Mouse (Mus musculus): ENCODE measurements around the gene C1qtnf1. TPM values are rescaled to one million over a fixed set of nuclear protein-coding genes. Genes with fewer than 3 reads are reported as not detected.
A peak's percentile ranks its signal among the peaks of the same experiment; 100 is the strongest.

The C1qtnf1 gene
- polyA plus RNA-seq, 1 experiment from 2014 or later, result 3.3 TPM

DNA sequence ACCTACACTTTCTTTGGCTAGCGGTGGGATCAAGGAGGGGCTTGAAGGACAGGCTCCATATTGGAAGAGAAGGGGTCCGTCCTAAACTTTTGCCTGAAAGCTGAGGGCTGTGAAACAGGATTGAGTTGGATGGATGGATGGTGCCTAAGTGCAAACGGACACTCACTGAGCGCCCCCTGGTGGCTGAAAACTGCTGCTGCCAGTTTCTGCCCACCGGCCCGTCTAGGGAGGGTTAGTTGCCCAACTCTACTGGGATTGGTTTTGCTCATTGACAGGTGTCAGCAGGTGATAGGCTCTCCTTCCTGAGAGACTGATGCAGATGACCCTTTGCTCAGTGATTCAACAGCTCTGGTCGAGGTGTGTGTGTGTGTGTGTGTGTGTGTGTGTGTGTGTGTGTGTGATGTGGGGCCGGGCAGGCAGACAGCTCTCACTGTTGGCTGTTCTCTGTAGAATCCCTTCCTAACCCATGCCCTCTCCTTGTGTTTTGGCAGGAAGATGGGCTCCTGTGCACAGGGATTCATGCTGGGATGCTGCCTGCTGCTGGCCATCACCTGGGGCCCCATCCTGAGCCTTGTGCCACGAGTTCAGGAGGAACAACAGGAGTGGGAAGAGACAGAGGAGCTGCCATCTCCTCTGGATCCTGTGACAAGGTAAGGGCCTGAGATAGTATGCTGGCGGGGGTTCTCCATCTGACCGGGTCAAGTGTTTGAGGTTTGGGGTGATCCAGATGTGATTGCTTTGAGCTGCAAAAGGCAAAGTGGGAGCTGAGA, 15.4 kb downstream of the C1qtnf1 start:
- no peak for ATAC-seq
- Histone ChIP-seq H3K27me3 (replicated peaks; ENCODE audit: control insufficient read depth, insufficient read depth, low read length) (no peaks in the 10 kb centered on the region), H3K4me3 (replicated peaks; ENCODE audit: low read length) (no peak overlapping the region), H3K4me1 (replicated peaks; ENCODE audit: control insufficient read depth, insufficient read depth, low read length) (peaks cover 11% of the 10 kb centered on the region), H3K27ac (ENCODE audit: low read length) (no peak overlapping the region), H3K4me2 (ENCODE audit: low read length) (no peak overlapping the region), H3K9ac (replicated peaks; ENCODE audit: low read depth, low read length) (no peak overlapping the region), H3K36me3 (ENCODE audit: control insufficient read depth, insufficient read depth) (no peaks in the 10 kb centered on the region), H3K9me3 (ENCODE audit: control insufficient read depth, low read length) (no peaks in the 10 kb centered on the region)
- WGBS, result 35% methylated on average over 11 of the region's 11 CpGs

DNA sequence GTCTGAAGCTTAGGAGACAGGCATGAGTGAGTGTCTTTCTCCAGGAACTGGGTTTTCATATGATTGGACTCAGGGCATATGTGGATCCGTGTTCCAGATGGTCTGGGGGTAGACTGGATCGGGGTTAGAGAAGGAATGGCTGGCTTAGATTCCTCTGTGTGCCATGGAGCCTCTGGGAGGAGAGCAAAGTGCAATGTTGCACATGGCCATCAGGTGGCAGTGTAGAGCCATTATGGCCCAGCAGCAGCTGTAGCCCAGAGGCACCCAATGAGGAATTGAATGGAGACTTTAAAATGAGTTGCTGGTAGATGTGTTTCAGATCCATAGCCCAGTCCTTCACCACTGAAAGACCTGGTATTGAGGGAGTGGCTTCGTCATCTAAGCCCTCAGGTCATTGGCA, 17.8 kb downstream of the C1qtnf1 start:
- H3K9me3 ChIP-seq (ENCODE audit: control insufficient read depth, low read length), result no peaks in the 10 kb centered on the region
- 13% methylated on average over 3 of the region's 3 CpGs for WGBS
- peak; percentile 85 for ATAC-seq
- H3K4me2 ChIP-seq (ENCODE audit: low read length), result no peak overlapping the region
- no peaks in the 10 kb centered on the region for H3K27me3 ChIP-seq (replicated peaks; ENCODE audit: control insufficient read depth, insufficient read depth, low read length)
- no peak overlapping the region for H3K27ac ChIP-seq (ENCODE audit: low read length)
- H3K36me3 ChIP-seq (ENCODE audit: control insufficient read depth, insufficient read depth), result no peaks in the 10 kb centered on the region
- no peak overlapping the region for H3K4me3 ChIP-seq (replicated peaks; ENCODE audit: low read length)
- H3K9ac ChIP-seq (replicated peaks; ENCODE audit: low read depth, low read length), result no peak overlapping the region
- no peaks in the 10 kb centered on the region for H3K4me1 ChIP-seq (replicated peaks; ENCODE audit: control insufficient read depth, insufficient read depth, low read length)

DNA sequence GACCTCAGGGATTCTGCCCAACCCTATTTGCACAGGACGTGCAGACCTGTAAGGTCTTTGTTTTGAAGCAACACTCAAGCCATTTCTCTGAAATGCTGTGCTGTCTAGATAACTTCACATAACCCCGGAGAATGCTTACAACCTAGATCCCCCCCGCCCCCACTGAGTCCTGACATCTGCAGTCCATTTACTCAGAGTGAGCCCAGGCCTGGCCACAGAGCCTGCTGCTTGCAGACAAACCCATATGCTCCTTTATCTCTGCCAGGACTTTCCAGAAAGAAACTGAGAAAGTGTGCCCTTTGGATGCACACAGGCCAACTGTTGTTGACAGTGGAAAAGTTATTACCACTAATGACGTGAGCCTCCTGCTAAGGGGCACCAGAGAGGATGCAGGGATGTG, 19.3 kb downstream of the C1qtnf1 start:
- 66% methylated on average over 4 of the region's 4 CpGs for WGBS
- Histone ChIP-seq H3K36me3 (ENCODE audit: control insufficient read depth, insufficient read depth) (no peaks in the 10 kb centered on the region), H3K9ac (replicated peaks; ENCODE audit: low read depth, low read length) (no peak overlapping the region), H3K4me3 (replicated peaks; ENCODE audit: low read length) (no peak overlapping the region), H3K27ac (ENCODE audit: low read length) (no peak overlapping the region), H3K9me3 (ENCODE audit: control insufficient read depth, low read length) (no peaks in the 10 kb centered on the region), H3K4me2 (ENCODE audit: low read length) (no peak overlapping the region), H3K27me3 (replicated peaks; ENCODE audit: control insufficient read depth, insufficient read depth, low read length) (no peaks in the 10 kb centered on the region), H3K4me1 (replicated peaks; ENCODE audit: control insufficient read depth, insufficient read depth, low read length) (no peaks in the 10 kb centered on the region)
- ATAC-seq, result no peak

DNA sequence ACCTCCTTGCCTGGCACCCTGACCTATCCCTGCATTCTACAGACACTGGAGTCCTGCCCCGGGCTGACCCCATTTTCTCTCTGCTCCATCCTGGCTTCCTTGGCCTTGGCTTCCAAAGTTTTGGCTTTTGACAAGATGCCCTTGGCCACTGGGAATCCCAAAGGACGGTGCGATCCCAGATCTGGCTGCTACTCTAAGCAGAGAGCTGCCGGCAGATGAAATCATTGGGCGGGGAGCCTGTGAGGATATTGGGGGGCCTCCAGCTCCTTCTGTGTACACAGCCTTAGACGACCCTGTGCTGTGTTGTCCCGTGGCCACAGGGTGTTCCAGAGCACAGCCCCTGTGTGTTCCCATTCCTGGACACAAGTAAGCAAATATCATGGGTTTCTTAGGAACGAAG, 20.4 kb downstream of the C1qtnf1 start:
- Histone ChIP-seq H3K36me3 (ENCODE audit: control insufficient read depth, insufficient read depth) (no peaks in the 10 kb centered on the region), H3K4me2 (ENCODE audit: low read length) (no peak overlapping the region), H3K4me1 (replicated peaks; ENCODE audit: control insufficient read depth, insufficient read depth, low read length) (no peaks in the 10 kb centered on the region), H3K4me3 (replicated peaks; ENCODE audit: low read length) (no peak overlapping the region), H3K27me3 (replicated peaks; ENCODE audit: control insufficient read depth, insufficient read depth, low read length) (no peaks in the 10 kb centered on the region), H3K27ac (ENCODE audit: low read length) (no peak overlapping the region), H3K9ac (replicated peaks; ENCODE audit: low read depth, low read length) (no peak overlapping the region), H3K9me3 (ENCODE audit: control insufficient read depth, low read length) (no peaks in the 10 kb centered on the region)
- WGBS, result 82% methylated on average over 8 of the region's 8 CpGs
- ATAC-seq, result no peak

DNA sequence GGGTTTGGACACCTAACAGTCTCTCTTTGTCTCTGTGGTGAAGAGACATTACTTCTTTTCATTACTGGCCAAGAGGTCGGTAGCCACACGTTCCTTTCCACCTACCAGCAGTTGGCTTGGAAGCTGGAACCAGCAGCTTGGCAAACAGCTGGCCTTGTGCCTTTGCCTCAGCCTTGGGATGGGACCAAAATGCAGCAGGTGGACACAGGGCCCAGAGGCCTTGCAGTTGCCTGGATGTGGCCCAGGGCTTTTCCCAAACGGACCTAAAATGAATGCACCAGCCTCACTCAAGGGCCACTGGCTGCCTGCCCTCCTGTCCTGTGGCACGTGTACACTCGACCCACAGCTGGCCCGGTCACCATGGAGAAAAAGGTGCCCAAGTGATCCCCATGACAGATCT, 23.2 kb downstream of the C1qtnf1 start:
- 85% methylated on average over 6 of the region's 6 CpGs for WGBS

DNA sequence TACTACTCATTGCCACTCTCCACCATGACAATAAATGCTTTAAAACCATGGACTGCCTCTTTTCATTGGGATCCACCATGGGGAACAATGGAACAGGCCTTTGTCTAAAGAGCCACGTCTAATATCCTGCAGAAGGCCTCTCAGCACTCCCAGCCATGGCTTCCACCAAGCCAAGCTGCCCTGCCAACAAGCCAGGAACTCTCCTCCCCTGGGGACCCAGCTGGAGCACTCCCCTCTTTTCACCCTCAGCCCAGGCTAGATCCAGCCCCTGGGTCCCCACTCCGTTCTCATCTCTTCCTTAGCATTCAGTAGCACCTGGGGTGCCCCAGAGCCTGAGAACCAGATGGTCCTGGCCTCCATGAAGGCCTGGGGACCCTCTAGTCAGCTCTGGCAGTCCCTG, 25.0 kb downstream of the C1qtnf1 start:
- Histone ChIP-seq H3K4me2 (ENCODE audit: low read length) (no peak overlapping the region), H3K9me3 (ENCODE audit: control insufficient read depth, low read length) (no peaks in the 10 kb centered on the region), H3K4me3 (replicated peaks; ENCODE audit: low read length) (no peak overlapping the region), H3K27ac (ENCODE audit: low read length) (no peak overlapping the region), H3K4me1 (replicated peaks; ENCODE audit: control insufficient read depth, insufficient read depth, low read length) (no peaks in the 10 kb centered on the region), H3K36me3 (ENCODE audit: control insufficient read depth, insufficient read depth) (no peaks in the 10 kb centered on the region), H3K27me3 (replicated peaks; ENCODE audit: control insufficient read depth, insufficient read depth, low read length) (no peaks in the 10 kb centered on the region), H3K9ac (replicated peaks; ENCODE audit: low read depth, low read length) (no peak overlapping the region)
- 71% methylated on average over 2 of the region's 2 CpGs for WGBS
- ATAC-seq, result no peak

More for the DNA sequence above, 23.2 kb downstream of the C1qtnf1 start:
- no peaks in the 10 kb centered on the region for H3K4me1 ChIP-seq (replicated peaks; ENCODE audit: control insufficient read depth, insufficient read depth, low read length)
- no peaks in the 10 kb centered on the region for H3K36me3 ChIP-seq (ENCODE audit: control insufficient read depth, insufficient read depth)
- no peak overlapping the region for H3K4me3 ChIP-seq (replicated peaks; ENCODE audit: low read length)
- H3K27ac ChIP-seq (ENCODE audit: low read length), result no peak overlapping the region
- H3K4me2 ChIP-seq (ENCODE audit: low read length), result no peak overlapping the region
- H3K9ac ChIP-seq (replicated peaks; ENCODE audit: low read depth, low read length), result no peak overlapping the region
- no peak for ATAC-seq
- H3K9me3 ChIP-seq (ENCODE audit: control insufficient read depth, low read length), result no peaks in the 10 kb centered on the region
- no peaks in the 10 kb centered on the region for H3K27me3 ChIP-seq (replicated peaks; ENCODE audit: control insufficient read depth, insufficient read depth, low read length)

DNA sequence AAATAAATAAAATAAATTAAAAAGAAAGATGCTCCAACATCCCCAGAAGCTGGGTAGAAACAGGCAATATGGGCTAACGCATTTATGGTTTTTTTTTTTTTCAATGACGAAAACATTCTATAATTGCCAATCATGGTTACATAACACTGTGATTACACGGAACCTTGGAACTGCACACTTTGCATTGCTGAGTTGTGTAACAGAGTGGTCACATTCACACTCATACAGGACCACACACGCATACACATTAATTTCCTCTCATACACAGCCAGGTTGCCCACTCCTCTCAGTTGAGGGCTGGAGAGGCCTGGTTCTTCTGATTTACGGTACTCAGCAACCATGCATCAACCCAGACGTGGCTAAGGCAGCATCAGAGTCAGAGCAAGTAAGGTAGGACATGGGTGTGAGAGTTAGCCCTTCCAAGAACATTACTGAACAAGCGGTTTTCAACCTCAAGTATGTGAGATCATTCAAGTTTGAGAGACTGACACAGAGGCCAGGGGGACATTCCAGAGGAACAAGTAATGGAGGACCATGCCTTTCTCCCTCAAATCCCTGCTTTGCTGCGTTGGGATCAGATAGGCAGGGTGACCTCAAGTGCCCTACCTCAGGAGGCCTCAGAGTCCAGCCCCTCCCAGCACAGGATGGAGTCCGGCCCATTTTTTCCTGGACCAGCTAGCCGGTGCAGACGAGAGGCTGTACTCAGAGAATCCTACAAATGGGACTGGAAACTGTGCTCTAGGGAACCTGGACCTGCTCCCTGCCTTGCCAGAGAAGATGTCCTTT, 26.1 kb downstream of the C1qtnf1 start:
- Histone ChIP-seq H3K36me3 (ENCODE audit: control insufficient read depth, insufficient read depth) (no peaks in the 10 kb centered on the region), H3K4me2 (ENCODE audit: low read length) (no peak overlapping the region), H3K9me3 (ENCODE audit: control insufficient read depth, low read length) (no peaks in the 10 kb centered on the region), H3K4me1 (replicated peaks; ENCODE audit: control insufficient read depth, insufficient read depth, low read length) (no peaks in the 10 kb centered on the region), H3K27me3 (replicated peaks; ENCODE audit: control insufficient read depth, insufficient read depth, low read length) (no peaks in the 10 kb centered on the region), H3K27ac (ENCODE audit: low read length) (no peak overlapping the region), H3K4me3 (replicated peaks; ENCODE audit: low read length) (no peak overlapping the region), H3K9ac (replicated peaks; ENCODE audit: low read depth, low read length) (no peak overlapping the region)
- WGBS, result 80% methylated on average over 11 of the region's 11 CpGs
- no peak for ATAC-seq

DNA sequence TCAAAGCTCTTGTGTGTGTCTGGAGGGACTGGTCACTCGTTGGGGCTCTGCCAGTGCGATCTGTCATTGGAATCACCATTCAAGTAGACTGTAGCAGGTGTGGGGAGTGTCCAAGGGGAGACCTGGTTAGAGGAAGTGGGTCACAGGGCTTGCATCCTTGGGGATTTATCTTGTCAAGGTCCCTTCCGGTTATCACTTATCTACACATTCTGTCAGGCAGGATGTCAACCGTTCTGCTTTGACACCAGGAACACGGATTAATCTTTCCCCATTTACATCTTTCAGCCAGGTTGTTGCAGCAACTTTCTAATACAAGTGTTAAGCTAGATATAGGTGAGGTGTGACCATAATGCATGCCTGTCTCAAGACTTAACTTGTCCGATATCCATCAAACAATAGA, 27.8 kb downstream of the C1qtnf1 start:
- Histone ChIP-seq H3K27me3 (replicated peaks; ENCODE audit: control insufficient read depth, insufficient read depth, low read length) (no peaks in the 10 kb centered on the region), H3K4me2 (ENCODE audit: low read length) (no peak overlapping the region), H3K9me3 (ENCODE audit: control insufficient read depth, low read length) (no peaks in the 10 kb centered on the region), H3K4me3 (replicated peaks; ENCODE audit: low read length) (no peak overlapping the region), H3K27ac (ENCODE audit: low read length) (no peak overlapping the region), H3K9ac (replicated peaks; ENCODE audit: low read depth, low read length) (no peak overlapping the region), H3K36me3 (ENCODE audit: control insufficient read depth, insufficient read depth) (no peaks in the 10 kb centered on the region), H3K4me1 (replicated peaks; ENCODE audit: control insufficient read depth, insufficient read depth, low read length) (no peaks in the 10 kb centered on the region)
- 93% methylated on average over 6 of the region's 6 CpGs for WGBS
- no peak for ATAC-seq

DNA sequence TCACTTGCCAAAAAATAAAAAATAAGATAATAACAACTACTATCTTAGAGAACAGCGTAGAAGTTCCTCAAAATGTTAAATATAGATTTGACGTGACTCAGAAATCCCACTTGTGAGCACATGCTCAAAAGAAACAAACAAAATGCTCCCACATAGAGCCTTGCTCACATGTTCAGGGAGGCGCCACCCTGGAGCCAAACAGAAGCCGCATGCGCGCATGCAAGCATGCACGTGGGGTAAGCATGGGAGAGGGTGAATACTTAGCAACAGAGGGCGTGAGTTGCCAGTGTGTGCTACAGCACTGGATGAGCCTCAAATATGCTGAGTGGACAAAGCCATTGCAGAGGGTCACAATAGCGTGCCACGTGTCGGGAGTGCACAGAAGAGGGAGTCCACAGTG, 28.9 kb downstream of the C1qtnf1 start:
- Histone ChIP-seq H3K4me3 (replicated peaks; ENCODE audit: low read length) (no peak overlapping the region), H3K4me2 (ENCODE audit: low read length) (no peak overlapping the region), H3K9me3 (ENCODE audit: control insufficient read depth, low read length) (no peaks in the 10 kb centered on the region), H3K9ac (replicated peaks; ENCODE audit: low read depth, low read length) (no peak overlapping the region), H3K36me3 (ENCODE audit: control insufficient read depth, insufficient read depth) (no peaks in the 10 kb centered on the region), H3K27ac (ENCODE audit: low read length) (no peak overlapping the region), H3K27me3 (replicated peaks; ENCODE audit: control insufficient read depth, insufficient read depth, low read length) (no peaks in the 10 kb centered on the region), H3K4me1 (replicated peaks; ENCODE audit: control insufficient read depth, insufficient read depth, low read length) (no peaks in the 10 kb centered on the region)
- WGBS, result 70% methylated on average over 11 of the region's 11 CpGs
- ATAC-seq, result no peak

Data from forebrain, embryonic 16.5 days (tissue).